Mouse (Mus musculus) frontal cortex, adult (tissue): ENCODE measurements at regions not wholly inside any gene's neighbourhood (a gene's known extent, or its start where the extent isn't known, plus 50 kb on each side); places are given as distances from the start of the nearest gene placed in this dataset.

Experiments
- ATAC-seq: cut with Nextera tagmentation; 2 replicates; pipeline ENCODE4 v1.9.2; 2017; ENCODE audit warnings: mild to moderate bottlenecking, moderate library complexity, mixed read lengths; ENCODE audit not compliant: low TSS enrichment

- ATAC-seq = no peak
Measured at GRCm38 (mm10) chr11:18821384-18821783, 197.4 kb downstream of the Meis1 start.

- no peak for ATAC-seq
Measured at GRCm38 (mm10) chr11:18814110-18814509, 204.7 kb downstream of the Meis1 start.

GRCm38 (mm10) chr11:18767479-18767878, 251.3 kb downstream of the Meis1 start:
- no peak for ATAC-seq

DNA sequence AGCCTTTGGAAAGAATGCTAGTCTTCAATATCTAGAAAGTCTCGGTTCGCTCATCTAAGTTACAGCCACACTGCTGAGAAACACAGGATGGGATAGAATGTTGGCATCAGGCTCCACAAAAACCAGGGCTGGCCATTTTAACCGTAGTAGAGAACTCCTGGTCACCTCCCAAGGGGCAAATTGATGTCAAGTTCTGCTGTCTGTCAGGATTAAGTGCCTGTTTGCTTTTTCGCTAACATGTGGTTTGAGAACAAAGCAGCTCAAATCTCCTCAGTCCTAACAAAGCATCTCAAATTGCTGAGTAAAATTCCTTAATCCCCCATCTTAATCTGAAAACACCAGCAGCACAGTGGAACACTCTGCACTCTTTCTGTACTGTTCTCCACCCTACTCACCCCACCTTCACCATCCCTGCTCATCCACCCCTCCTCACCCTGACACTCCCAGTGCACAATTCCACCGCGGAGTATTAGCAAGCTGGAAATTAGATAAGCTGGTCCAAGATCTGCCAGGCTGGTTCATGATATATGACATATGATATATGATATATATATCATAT, 252.2 kb downstream of the Meis1 start:
- ATAC-seq = no peak

DNA sequence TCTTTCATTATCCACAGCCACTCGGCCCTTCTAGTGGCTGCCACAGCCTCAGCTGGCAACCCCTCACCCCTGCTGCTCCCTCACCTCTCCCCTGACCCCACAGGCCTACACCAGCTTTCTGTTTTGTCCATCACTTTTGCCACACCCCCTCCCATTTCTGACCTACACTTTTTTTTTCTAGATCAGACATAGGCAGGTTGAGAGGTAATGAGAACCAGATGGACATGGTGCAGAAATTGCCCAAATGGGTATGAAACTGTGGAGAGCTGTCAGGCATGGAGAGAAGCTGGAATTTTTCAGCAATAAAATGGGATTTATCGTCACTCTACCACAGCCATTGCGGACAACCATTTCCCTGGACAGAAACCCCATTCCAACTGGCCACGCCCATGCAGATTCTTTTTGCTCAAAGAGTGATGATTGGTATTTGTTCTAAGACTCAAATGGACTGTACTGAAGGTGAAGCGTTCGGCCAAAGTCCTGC, 260.2 kb downstream of the Meis1 start:
- no peak for ATAC-seq

GRCm38 (mm10) chr11:18756576-18756975, 262.2 kb downstream of the Meis1 start:
- ATAC-seq = no peak

DNA sequence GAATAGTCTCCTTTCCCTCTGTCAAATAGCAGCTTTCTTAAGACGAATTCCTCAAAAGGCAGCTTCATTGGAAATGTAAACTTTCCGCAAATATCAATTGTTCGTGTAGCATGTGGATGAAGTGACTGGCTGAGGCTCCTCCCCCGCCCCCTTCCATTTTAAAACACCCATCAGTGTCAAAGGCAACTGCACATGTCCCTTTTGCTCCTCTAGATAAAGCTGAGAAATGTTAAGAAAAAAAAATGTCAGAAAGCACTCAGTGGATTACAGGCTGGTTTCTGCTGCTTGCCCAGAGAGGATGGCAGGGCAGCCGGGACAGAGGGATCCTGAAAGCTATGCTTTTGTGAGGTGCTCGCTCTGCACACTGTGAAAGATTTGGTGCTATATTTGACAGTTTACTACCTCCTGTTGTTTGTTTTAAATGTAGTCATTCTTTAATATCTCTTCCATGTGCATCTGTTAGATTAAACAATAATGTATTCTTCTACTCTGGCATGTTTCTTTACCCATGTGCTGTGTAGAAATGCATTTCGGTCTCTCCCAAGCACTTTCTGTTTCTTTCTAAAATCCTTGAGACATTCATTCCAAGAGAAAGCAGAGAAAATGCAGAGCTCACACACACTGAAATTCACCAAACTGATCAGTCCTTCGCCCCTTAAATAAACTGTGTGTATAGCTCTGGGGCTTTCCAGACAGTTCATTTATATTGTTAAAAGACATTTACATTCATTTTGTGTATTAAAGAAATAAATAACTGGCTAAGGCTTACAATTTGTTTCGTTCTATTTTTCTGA, 263.9 kb downstream of the Meis1 start:
- no peak for ATAC-seq

DNA sequence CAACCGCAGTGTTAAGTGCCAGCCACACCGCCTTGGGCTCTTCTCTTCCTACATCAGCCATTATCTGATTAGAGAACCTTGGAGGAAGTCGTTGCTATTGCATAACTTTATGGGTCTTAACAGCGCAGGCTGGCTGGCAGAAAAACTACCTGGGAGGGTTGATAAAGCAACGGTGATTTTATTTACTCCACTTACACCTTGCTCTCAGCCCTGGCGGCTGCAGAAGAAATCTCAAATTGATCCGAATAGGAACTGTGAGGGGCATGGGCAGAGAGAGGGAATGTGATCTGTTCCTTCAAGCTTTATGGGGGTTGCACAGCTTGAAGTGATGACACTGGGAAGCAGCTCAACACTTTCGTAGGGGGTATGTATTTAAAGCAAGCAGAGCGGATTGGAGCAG, 264.9 kb downstream of the Meis1 start:
- ATAC-seq = no peak

DNA sequence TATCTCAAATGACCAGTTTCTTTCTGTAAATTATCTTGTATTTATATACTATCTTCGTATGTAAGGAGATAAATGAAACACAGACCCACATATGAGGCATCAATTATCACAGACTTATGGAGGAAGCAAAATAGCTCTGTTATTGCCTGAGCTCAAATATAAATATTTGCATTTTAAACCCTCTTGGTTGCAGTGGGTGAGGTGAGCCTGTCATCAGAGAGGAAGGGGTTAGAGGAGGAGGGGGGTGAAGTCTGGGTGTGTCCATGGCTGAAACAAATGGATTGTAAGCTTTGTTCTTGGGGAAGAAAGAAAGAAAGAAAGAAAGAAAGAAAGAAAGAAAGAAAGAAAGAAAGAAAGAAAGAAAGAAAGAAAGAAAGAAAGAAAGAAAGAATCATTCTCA, 265.5 kb downstream of the Meis1 start:
- ATAC-seq = no peak

GRCm38 (mm10) chr11:18752512-18752911, 266.3 kb downstream of the Meis1 start:
- no peak for ATAC-seq

DNA sequence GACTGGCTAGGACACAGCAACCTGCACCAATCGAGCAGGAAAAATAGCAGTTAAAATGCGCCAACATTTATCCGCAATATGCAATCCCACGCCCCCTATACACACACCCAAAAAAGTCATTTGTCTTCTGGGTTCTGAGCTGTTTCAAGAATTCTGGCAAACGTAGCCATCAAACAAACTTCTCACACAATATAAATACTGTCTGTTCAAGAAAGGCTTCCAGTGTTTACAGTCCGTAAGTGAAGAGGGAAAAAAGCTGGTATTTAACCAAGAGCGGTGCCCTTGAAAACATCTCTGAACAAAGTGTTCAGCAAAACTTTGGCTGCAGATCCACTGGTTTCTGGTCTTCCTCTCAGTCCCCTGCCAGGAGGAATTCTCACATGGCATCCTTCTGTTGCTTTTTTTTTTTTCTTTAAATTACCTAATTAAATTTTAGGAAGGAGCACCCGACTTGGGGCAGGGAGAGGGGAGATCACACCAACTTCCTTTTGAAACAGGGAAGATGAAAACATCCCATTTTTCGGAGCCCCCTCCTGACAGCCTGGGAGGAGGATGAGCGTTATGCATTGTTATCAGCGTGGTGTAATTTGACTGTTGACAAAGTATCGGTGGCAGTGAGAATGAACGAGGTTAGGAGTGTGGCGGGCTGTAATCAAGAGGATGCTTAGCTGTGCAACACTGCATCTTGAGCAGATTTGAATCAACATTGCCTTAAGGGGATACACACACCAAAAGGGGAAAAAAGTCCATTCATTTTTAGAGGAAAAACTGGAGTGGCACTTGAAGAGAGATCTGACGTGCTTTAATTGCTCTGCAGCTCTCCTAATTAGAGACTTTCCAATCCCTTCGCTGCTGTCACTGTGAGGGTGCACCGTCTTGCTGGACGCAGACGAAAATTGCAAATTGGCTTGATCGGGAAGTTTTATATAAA, 267.6 kb downstream of the Meis1 start:
- no peak for ATAC-seq

DNA sequence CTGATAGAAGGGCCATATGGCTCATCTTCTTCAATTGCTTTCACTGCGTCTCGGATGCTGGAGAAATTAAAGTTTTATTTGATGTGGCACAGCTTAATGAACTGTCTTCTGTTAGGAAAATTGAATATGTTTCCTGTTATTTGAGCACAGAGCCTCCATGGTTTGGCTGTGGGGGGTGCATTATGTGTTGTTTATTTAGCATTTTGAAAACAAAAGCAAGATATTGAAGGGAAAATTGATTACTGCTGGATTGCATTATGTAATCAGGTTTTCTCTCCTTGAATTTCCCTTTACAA, 268.8 kb downstream of the Meis1 start:
- ATAC-seq = no peak

DNA sequence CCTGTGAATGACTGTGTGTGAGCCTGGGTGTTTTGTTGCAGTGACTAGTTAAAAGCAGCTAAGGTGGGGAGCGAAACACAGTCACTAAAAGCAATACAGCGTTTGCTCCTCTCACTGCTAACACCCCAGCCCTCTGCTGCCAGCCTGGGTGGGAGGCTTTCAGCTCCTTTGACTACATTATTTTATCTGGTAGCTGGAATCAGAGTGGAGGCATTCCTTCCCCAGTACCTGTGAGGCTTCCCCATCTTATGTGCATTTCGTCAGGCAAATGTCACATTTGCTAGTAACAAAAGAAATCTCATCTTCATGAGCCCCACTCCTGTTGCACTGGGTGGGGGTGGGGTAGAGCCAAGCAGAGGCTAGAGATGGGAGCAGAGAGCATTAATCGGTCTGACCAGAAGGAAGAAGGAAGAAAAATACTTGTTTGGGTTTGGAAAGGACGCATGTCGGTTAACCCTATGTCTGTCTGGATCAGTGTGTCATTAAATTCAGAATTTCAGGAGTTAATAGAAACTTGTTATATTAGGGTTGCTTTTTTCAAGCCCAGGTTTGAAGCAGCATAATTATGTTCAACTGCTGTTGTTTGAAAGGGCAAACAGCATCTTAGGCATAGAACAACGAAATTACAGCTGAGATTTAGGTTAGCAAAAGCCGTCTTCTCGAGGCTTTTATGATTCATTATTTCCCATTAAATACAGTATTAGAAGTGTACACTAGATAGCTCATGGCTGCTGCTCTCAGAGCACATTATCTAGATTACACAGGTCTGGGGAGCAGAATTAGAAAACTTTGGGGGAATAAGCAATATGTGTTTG, 269.3 kb downstream of the Meis1 start:
- ATAC-seq = no peak

DNA sequence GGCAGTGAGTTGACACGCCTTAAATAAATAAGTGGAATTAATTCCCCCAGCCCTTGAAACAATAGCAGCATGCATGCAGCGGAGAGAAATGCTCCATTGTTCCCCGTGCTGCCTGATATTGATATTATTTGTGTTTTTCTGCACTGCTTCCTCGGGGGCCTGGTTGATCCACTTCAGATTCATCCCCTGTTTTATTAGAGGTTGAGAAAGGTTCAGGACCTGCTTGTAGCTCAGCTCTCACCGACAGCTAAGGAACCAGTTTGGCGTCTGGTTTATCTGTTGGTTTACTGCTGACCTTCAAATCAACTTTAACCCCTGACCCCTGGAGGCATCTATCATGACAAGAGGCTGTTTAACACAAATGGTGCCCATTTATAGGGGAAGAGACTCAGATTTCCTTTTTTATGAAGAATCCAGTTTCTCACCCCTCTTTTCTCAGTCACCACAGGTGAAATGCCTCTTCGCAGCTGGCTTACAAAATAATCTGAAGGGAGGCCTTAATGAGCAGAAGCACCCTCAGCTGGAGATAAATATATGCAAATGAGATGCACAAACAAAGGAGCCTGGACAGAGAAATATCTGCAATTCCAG, 270.8 kb downstream of the Meis1 start:
- ATAC-seq = no peak

GRCm38 (mm10) chr11:18747361-18747760, 271.4 kb downstream of the Meis1 start:
- ATAC-seq = no peak

GRCm38 (mm10) chr11:18746486-18746885, 272.3 kb downstream of the Meis1 start:
- no peak for ATAC-seq

- ATAC-seq = no peak
Measured at GRCm38 (mm10) chr11:18745840-18746239, 272.9 kb downstream of the Meis1 start.

DNA sequence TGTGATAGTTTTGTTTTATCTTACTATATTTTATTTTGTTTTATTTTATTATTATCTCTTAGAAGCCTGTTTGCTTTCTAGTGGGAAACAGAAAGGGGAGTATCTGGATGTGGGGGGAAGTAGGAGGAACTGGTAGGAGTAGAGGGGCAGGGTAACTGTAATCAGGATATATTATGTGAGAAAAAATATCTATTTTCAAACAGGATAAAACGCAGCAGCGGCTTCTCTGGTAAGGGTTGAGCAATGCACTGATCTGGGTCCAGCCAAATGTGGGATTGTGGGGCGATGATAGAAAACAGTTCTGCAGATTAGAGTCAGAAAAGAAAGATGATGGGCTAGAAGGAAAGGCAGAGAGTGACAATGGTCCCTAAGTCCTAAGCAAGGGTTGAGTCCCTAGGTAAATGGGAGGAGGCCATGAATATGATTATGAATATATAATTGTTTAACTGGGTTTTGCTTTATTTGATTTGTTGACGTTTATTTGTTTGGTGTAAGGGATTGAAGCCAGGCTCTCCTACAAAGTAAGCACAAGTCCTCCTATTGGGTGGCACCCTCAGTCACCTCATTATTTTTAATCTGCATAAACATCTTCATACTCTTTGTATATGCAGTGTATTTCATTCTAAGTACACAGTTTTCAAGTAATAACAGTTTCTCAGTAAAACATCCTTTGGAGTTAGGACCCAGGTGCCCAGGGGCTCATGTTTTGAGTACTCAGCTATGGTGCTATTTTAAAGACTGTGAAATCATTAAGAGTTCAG, 283.7 kb downstream of the Meis1 start:
- no peak for ATAC-seq

DNA sequence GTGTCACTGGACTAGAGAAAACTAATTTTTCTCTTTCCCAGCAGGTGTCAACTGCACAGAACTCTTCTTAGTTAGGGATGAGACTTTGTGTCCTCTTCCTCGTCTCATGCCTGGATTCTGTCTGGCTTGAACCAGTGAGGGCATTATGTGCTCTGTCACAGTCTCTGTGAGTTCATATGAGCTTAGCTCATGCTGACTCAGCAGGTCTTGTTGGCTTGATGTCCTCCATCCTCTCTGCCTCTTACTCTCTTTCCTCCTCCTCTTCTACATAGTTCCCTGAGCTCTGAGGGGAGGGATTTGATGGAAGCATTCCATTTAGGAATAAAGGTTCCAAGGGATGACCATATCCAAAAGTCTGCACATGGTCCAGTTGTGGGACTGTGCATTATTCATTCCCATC, 284.7 kb downstream of the Meis1 start:
- ATAC-seq = no peak

DNA sequence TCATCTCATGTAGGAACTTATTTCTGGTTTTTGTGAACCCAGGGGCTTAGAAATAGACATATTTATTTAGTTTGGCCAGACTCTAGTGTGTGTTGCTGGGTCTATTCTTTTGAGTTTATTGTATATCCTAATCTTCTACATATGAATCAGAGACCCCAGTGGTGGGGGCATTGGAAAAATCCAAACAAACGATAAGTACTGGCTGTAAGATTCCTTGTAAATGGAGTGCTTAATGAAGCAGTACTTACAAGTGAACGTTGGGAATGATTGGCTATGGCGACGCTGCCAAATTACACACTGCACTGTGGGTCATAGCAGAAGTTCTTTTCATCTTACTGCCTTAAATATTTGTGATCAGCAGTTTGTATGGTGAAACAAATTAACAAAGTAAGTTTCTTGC, 289.0 kb downstream of the Meis1 start:
- no peak for ATAC-seq

GRCm38 (mm10) chr11:18722770-18723169, 296.0 kb downstream of the Meis1 start:
- no peak for ATAC-seq
